Mouse (Mus musculus) 3T3-L1 (cell line): ENCODE data around the gene Gm10665.
"Not testable (repeated sequence)": the region's sequence is repeated elsewhere in the genome, so short reads cannot be mapped to it uniquely, and the experiment has no call there.

Experiments used
- DNase-seq: peaks from one replicate; pipeline ENCODE4 v3.0.0-alpha.2; 2015; ENCODE audit warnings: low read depth, low spot score

Gene Gm10665

DNA sequence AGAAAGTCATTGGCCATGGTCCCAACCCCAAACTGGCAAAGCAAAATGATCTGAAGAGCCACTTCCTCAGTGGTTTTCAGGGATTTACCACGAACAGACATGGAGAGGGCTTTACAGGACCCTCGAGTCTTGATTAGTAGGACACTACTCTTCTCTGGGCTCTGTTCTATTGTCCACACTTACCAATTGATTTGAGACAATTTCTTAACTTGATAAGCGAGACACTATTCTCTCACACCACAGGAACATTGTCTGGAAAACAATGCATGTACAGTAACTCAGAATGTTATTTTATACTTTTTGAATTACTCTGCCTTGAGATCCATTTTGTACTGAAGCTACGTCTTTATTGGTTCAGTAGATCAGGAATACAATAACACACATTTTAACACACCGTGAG lies at the start of gene Gm10665:
Gm10665 (minus strand) TSS at position 101 of the 400 bp plus-strand sequence.
- DNase-seq = not testable (repeated sequence)

DNA sequence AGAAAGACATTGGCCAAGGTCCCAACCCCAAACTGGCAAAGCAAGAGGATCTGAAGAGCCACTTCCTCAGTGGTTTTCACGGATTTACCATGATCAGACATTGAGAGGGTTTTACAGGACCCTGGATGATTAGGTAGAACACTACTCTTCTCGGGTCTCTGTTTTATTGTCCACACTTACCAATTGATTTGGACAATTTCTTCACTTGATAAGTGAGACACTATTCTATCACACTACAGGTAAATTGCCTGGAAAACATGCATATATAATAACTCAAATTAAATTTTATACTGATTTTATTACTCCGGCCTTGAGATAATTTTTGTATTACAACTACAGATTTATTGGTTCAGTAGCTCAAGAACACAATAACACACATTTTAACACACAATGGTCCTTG lies 35.7 kb upstream of the Gm10665 start, which contains the start of gene Vmn1r151:
Vmn1r151 (minus strand) TSS at position 101 of the 400 bp plus-strand sequence.
- not testable (repeated sequence) for DNase-seq

DNA sequence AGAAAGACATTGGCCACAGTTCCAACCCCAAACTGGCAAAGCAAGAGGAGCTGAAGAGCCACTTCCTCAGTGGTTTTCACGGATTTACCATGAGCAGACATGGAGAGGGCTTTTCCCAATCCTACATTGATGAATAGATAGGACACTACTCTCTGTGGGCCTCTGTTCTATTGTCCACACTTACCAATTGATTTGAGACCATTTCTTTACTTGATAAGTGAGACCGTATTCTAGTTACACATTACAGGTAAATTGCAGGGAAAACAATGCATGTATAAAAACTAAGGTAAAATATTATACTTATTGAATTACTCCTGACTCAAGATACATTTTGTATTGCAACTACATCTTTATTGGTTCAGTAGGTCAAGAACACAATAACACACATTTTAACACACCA lies 25.7 kb downstream of the Gm10665 start, which contains the start of gene Vmn1r149:
Vmn1r149 (minus strand) TSS at position 101 of the 400 bp plus-strand sequence.
- not testable (repeated sequence) for DNase-seq

- DNase-seq = not testable (repeated sequence)
These were observed 50.6 kb downstream of the Gm10665 start, which contains the start of gene Vmn1r148 for GRCm38 (mm10) chr7:22413283-22413682. Gene Vmn1r148 (plus strand): TSS chr7:22413583.
